Mouse (Mus musculus) small intestine, adult 2 months (tissue): ENCODE results near the gene Ndufb5. TPM values are rescaled to one million over a fixed set of nuclear protein-coding genes. Genes with fewer than 3 reads are reported as not detected.
A peak's percentile ranks its signal among the peaks of the same experiment; 100 is the strongest.
"Not testable (repeated sequence)": the region's sequence is repeated elsewhere in the genome, so short reads cannot be mapped to it uniquely, and the experiment has no call there.

Experiments
- H3K27ac ChIP-seq: fragments of 200-500 bp; 2 replicates; pipeline ENCODE4 v1.5.1; 2012; ENCODE audit warnings: low read depth, low read length, control low read depth, inconsistent platforms; ENCODE audit not compliant: insufficient read depth
- H3K27me3 ChIP-seq: fragments of 200-500 bp; 2 replicates; pipeline ENCODE4 v1.6.1; 2012; ENCODE audit warnings: mild to moderate bottlenecking, moderate library complexity, low read length, inconsistent platforms; ENCODE audit not compliant: control insufficient read depth, insufficient read depth
- H3K36me3 ChIP-seq: fragments of 200-500 bp; 2 replicates; pipeline ENCODE4 v1.6.1; 2012; ENCODE audit warnings: mild to moderate bottlenecking, low read length, control low read depth, inconsistent platforms; ENCODE audit not compliant: control insufficient read depth, insufficient read depth
- H3K4me1 ChIP-seq: fragments of 200-500 bp; 2 replicates; pipeline ENCODE4 v1.6.1; 2012; ENCODE audit warnings: low read length, inconsistent platforms, mixed read lengths; ENCODE audit not compliant: control insufficient read depth, insufficient read depth, insufficient read length
- H3K4me3 ChIP-seq: fragments of 200-500 bp; 2 replicates; pipeline ENCODE4 v1.5.1; 2012; ENCODE audit warnings: low read depth, mild to moderate bottlenecking, control low read depth, inconsistent platforms, low read length, moderate library complexity
- CTCF ChIP-seq: fragments of 200-500 bp; IDR thresholded peaks from 2 replicates; pipeline ENCODE4 v1.5.1; 2012; ENCODE audit warnings: low read depth, mild to moderate bottlenecking, control low read depth, inconsistent platforms, low read length, moderate library complexity, mixed read lengths; ENCODE audit not compliant: insufficient replicate concordance, insufficient read length; ENCODE audit errors: extremely low read depth
- POLR2A ChIP-seq: fragments of 200-500 bp; IDR thresholded peaks from 2 replicates; pipeline ENCODE4 v1.6.1; 2012; ENCODE audit warnings: low read depth, mild to moderate bottlenecking, control low read depth, inconsistent platforms, low read length, moderate library complexity
- WGBS: fragments of 180-500 bp; shearing (Covaris S2); methylation state at CpG from one replicate; pipeline ENCODE4 v1.1.7; 2018; 5-methylcytosine and 5-hydroxymethylcytosine counted together
- polyA plus RNA-seq: library from polyadenylated mRNA; depleted of rRNA; stranded (reverse); fragments of >200 nt; gene quantifications from 2 replicates; pipeline ENCODE4 v1.2.3, GENCODE M21; 2012

Ndufb5 gene
- polyA plus RNA-seq, 1 experiment, result 141 TPM

GRCm38 (mm10) chr3:32694737-32695582, 41.8 kb upstream of the Ndufb5 start:
- H3K27ac ChIP-seq, result no peak overlapping the region
- H3K36me3 ChIP-seq, result no peaks in the 10 kb centered on the region
- no peak for TF ChIP-seq CTCF
- no peak for TF ChIP-seq POLR2A
- 68% methylated on average over 12 of the region's 12 CpGs for WGBS
- H3K4me3 ChIP-seq, result no peak overlapping the region
- H3K27me3 ChIP-seq, result no peaks in the 10 kb centered on the region
- H3K4me1 ChIP-seq, result no peaks in the 10 kb centered on the region; the same call in 1 of the 2 replicates

DNA sequence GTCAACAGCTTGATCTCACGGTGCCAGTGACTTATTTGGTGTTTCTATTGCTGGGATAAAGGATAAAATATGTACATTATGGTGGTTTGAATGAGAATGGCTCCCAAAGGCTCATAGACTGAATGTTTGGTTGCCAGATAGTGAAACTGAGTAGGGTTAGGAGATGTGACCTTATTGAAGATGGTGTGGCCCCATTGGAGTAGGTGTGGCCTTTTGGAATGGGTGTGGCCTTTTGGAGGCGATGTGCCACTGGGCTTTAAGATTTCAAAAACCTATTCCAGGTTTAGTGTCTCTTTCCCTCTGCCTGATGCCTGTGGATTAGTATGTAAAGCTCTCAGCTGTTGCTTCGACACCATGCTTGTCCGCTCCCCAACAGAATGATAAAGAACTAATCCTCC, 41.2 kb upstream of the Ndufb5 start:
- no peaks in the 10 kb centered on the region for H3K4me1 ChIP-seq
- H3K27ac ChIP-seq, result no peak overlapping the region
- TF ChIP-seq POLR2A (no peak), CTCF (no peak)
- H3K36me3 ChIP-seq, result no peaks in the 10 kb centered on the region
- WGBS, result 79% methylated on average over 4 of the region's 4 CpGs
- no peaks in the 10 kb centered on the region for H3K27me3 ChIP-seq
- no peak overlapping the region for H3K4me3 ChIP-seq

- 26% methylated on average over 7 of the region's 7 CpGs for WGBS
- TF ChIP-seq POLR2A (no peak), CTCF (peak; percentile 89; the same call in 1 of the 2 replicates)
- H3K4me1 ChIP-seq, result no peaks in the 10 kb centered on the region
Measured at GRCm38 (mm10) chr3:32698228-32698863, 38.4 kb upstream of the Ndufb5 start.

DNA sequence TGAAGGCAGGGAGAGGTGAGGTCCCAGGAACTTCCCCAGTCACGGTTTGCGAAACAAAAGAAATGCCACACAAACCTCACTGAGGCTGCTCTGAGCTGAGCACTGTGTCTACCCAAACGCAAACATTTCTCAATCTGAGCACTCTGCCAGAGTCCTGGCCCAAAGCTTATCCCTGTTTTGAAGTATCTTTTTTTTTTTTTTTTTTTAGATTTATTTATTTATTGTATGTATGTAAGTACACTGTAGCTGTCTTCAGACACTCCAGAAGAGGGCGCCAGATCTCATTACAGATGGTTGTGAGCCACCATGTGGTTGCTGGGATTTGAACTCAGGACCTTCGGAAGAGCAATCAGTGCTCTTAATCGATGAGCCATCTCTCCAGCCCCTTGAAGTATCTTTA, 32.8 kb upstream of the Ndufb5 start:
- H3K27ac ChIP-seq, H3K27me3 ChIP-seq, H3K36me3 ChIP-seq, H3K4me1 ChIP-seq, H3K4me3 ChIP-seq: not testable (repeated sequence)
- 94% methylated on average over 6 of the region's 6 CpGs for WGBS

More at GRCm38 (mm10) chr3:32698228-32698863, 38.4 kb upstream of the Ndufb5 start:
- no peaks in the 10 kb centered on the region for H3K36me3 ChIP-seq
- no peak overlapping the region for H3K27ac ChIP-seq
- no peak overlapping the region for H3K4me3 ChIP-seq
- H3K27me3 ChIP-seq, result no peaks in the 10 kb centered on the region

- H3K27ac ChIP-seq, H3K36me3 ChIP-seq, H3K4me3 ChIP-seq, H3K4me1 ChIP-seq, H3K27me3 ChIP-seq: not testable (repeated sequence)
- WGBS, result 86% methylated on average over 10 of the region's 10 CpGs
Measured at GRCm38 (mm10) chr3:32704632-32705031, 32.2 kb upstream of the Ndufb5 start.

GRCm38 (mm10) chr3:32705647-32706348, 31.0 kb upstream of the Ndufb5 start, which contains the start of gene Actl6a:
Gene Actl6a, plus strand, starts transcription at chr3:32706298.
- H3K4me1 ChIP-seq, H3K27ac ChIP-seq, H3K4me3 ChIP-seq, H3K27me3 ChIP-seq, H3K36me3 ChIP-seq: not testable (repeated sequence)
- WGBS, result 81% methylated on average over 9 of the region's 9 CpGs

DNA sequence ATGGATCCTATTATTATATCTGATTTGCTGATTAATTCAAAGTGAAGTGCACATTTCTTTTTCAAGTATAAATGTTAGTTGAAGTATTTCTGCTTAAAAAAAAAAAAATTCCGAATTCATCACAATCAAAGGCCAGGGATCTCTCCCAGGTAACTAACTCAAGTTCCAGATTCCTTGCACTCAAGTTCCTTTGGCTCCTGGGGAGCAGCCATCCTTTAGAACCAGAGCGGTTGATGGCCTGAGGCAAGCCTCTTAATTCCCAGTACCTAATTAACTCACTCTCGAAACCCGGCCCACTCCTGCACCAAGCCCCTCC, 28.8 kb upstream of the Ndufb5 start:
- no peak overlapping the region for H3K27ac ChIP-seq
- no peaks in the 10 kb centered on the region for H3K27me3 ChIP-seq
- TF ChIP-seq POLR2A (no peak), CTCF (no peak)
- peaks cover 10% of the 10 kb centered on the region for H3K36me3 ChIP-seq
- WGBS, result 3% methylated on average over 4 of the region's 4 CpGs
- H3K4me3 ChIP-seq, result peak overlapping the region; percentile 98
- H3K4me1 ChIP-seq, result peaks cover 2% of the 10 kb centered on the region; the same call in 1 of the 2 replicates
